Mouse (Mus musculus): ENCODE results near the gene Prr3.
"Not testable (repeated sequence)": the region's sequence is repeated elsewhere in the genome, so short reads cannot be mapped to it uniquely, and the experiment has no call there.

The Prr3 gene

GRCm38 (mm10) chr17:35979401-35980362 is at the start of gene Prr3, which contains the start of gene Gnl1:
TSS of gene Prr3 (minus strand) at chr17:35980236.
TSS of gene Gnl1 (plus strand) at chr17:35979851.
- peak; percentile 91 for DNase-seq (ENCODE audit: low spot score)

- no peak for DNase-seq (ENCODE audit: low spot score)
Measured at GRCm38 (mm10) chr17:36028879-36029619, 49.0 kb upstream of the Prr3 start.

- DNase-seq (ENCODE audit: low spot score), result no peak
Measured at GRCm38 (mm10) chr17:36027663-36028062, 47.6 kb upstream of the Prr3 start.

- DNase-seq (ENCODE audit: low spot score), result no peak
Measured at GRCm38 (mm10) chr17:36025901-36026300, 45.9 kb upstream of the Prr3 start.

- no peak for DNase-seq (ENCODE audit: low spot score)
Measured at GRCm38 (mm10) chr17:36025197-36025596, 45.2 kb upstream of the Prr3 start.

GRCm38 (mm10) chr17:36023710-36024654 is 43.9 kb upstream of the Prr3 start:
- no peak for DNase-seq (ENCODE audit: low spot score)

- DNase-seq (ENCODE audit: low spot score), result no peak
Measured at GRCm38 (mm10) chr17:36022922-36023321, 42.9 kb upstream of the Prr3 start.

- DNase-seq (ENCODE audit: low spot score), result no peak
Measured at GRCm38 (mm10) chr17:36022098-36022497, 42.1 kb upstream of the Prr3 start.

GRCm38 (mm10) chr17:36021309-36021708 is 41.3 kb upstream of the Prr3 start:
- no peak for DNase-seq (ENCODE audit: low spot score)

GRCm38 (mm10) chr17:36020191-36021073 is 40.4 kb upstream of the Prr3 start, which contains the start of gene H2-T24:
TSS of gene H2-T24 (minus strand) at chr17:36020560.
- peak; percentile 72 for DNase-seq (ENCODE audit: low spot score)

- DNase-seq (ENCODE audit: low spot score), result no peak
Measured at GRCm38 (mm10) chr17:36019519-36019918, 39.5 kb upstream of the Prr3 start.

- DNase-seq (ENCODE audit: low spot score), result no peak
Measured at GRCm38 (mm10) chr17:36018979-36019378, 38.9 kb upstream of the Prr3 start.

- no peak for DNase-seq (ENCODE audit: low spot score)
Measured at GRCm38 (mm10) chr17:36017046-36017445, 37.0 kb upstream of the Prr3 start.

GRCm38 (mm10) chr17:36014977-36015376 is 34.9 kb upstream of the Prr3 start:
- DNase-seq (ENCODE audit: low spot score), result no peak

GRCm38 (mm10) chr17:36004409-36004808 is 24.4 kb upstream of the Prr3 start:
- not testable (repeated sequence) for DNase-seq (ENCODE audit: low spot score)

- DNase-seq (ENCODE audit: low spot score), result no peak
Measured at GRCm38 (mm10) chr17:36003331-36003730, 23.3 kb upstream of the Prr3 start.

GRCm38 (mm10) chr17:36001966-36002365 is 21.9 kb upstream of the Prr3 start:
- DNase-seq (ENCODE audit: low spot score), result no peak

- no peak for DNase-seq (ENCODE audit: low spot score)
Measured at GRCm38 (mm10) chr17:36001121-36001897, 21.3 kb upstream of the Prr3 start.

GRCm38 (mm10) chr17:36000349-36000748 is 20.3 kb upstream of the Prr3 start:
- no peak for DNase-seq (ENCODE audit: low spot score)

- DNase-seq (ENCODE audit: low spot score), result no peak
Measured at GRCm38 (mm10) chr17:35999356-35999755, 19.3 kb upstream of the Prr3 start.

Measured in testis, postnatal 10 days (tissue).